Mouse (Mus musculus): ENCODE measurements around the gene Pglyrp3. TPM values are rescaled to one million over a fixed set of nuclear protein-coding genes. Genes with fewer than 3 reads are reported as not detected.
"Not testable (repeated sequence)": the region's sequence is repeated elsewhere in the genome, so short reads cannot be mapped to it uniquely, and the experiment has no call there.

Pglyrp3 gene
- not detected in 2 replicates for total RNA-seq (2021)
- long read RNA-seq: 0 reads

DNA sequence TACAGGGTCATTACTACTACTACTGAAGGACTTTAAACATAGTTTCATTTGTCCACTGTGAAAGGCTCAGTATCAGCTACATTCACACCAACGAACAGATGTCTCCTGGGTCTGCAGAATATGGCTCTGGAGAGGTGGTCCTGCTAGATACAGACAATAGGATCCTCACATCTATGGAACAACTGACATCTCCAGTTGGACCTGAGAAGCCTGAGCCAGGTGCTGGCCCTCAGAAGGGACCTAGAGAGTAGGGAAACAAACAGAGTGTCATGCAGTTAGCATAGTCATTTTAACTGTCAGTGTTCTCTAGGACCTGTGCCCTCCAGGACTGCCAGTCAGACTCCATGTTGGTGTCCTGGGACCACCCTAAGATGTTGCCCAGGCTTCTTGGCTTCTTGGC lies at the start of gene Pglyrp3:
Pglyrp3 (plus strand) TSS at position 301 of the 400 bp plus-strand sequence.
- DNase-seq: no peak

DNA sequence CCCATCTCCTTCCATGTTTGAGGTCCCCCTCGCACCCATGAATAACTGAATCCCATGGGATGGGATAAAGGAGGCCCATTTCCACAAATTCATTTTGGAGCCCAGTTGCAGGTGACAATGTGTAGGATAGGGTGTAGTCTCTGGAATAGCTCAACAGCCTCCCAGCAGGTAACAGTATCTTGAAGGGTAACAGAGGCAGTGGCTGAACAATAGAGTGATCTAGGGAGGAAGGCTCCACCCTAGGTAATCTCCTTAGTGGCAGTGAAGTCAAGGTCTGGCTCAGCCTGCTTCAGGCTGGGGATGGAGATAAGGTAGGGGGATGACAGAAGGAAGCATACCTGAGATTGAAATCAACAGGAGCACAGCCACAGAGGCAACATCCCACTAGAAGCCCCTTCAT lies 3.4 kb upstream of the Pglyrp3 start:
- DNase-seq: no peak

DNA sequence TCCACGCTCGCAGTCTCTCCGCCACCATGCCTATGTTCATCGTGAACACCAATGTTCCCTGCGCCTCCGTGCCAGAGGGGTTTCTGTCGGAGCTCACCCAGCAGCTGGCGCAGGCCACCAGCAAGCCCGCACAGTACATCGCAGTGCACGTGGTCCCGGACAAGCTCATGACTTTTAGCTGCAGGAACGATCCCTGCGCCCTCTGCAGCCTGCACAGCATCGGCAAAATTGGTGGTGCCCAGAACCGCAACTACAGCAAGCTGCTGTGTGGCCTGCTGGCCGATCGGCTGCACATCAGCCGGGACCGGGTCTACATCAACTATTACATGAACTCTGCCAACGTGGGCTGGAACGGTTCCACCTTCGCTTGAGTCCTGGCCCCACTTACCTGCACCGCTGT lies 10.2 kb downstream of the Pglyrp3 start:
- DNase-seq: not testable (repeated sequence)

DNA sequence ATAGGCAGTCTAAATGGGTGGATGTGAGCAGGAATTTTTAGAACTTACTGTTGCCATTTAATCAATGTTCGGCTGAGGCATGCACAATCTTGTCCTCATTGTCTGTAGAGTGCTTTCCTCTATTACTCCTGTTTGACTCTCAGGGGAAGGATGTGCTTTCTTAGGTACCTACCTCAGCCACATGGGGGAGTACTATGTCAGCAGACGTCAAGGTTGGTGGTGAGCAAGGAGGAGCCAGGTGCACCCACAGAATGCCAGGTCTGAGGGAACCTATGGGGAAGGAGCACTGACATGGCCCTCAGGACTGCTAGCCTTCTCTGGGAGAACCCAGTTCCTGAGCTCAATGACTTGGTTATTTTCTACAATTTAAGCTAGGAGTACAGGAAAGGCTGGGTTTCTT lies 18.8 kb downstream of the Pglyrp3 start:
- DNase-seq: no peak

DNA sequence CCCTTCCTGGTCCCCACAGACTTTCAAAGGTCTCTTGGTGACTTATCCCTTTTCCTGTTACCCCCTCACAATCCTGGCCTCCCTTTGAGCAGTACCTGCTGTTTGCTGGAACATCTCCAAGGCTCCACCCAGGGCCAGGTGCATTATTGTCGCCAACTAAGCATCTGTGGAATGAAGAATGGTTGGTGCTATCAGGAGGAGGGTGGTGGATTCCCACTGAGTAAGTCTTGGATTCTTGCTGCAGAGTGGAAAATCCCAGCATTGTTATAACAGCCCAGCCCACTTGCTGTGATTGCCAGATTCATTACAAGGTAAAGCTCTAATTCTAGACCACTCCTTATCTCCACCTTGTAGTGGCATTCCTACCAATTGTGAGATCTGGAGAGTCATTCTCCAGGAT lies 19.5 kb downstream of the Pglyrp3 start:
- no peak for DNase-seq

DNA sequence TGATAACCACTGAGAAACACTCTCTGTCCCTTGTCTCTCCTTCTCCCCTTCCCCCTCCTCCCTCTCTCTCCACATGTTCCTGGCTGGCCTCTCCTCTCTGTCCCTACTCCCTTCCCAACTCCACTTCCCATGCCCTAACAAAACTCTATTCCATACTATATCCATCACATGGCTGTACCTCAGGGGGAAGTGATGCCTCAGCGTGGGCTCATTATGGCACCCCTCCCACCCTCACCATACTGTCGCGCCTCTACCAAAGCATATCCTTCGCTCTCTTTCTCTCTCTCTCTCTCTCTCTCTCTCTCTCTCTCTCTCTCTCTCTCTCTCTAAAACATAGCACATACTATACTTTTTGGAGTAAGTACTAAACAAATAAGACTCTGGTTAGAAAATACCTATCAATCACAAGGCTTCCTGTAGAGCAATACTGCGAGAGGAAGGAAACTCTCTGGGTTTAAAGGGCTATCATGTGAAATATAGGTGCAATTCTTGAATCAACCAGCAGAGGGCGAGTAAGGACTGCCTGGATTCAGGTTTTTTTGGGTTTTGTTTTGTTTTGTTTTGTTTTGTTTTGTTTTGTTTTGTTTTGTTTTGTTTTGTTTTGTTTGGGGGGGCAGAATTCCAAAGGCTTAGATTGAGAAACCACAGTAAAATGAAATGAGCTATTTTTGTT lies 36.1 kb downstream of the Pglyrp3 start:
- DNase-seq: no peak

DNA sequence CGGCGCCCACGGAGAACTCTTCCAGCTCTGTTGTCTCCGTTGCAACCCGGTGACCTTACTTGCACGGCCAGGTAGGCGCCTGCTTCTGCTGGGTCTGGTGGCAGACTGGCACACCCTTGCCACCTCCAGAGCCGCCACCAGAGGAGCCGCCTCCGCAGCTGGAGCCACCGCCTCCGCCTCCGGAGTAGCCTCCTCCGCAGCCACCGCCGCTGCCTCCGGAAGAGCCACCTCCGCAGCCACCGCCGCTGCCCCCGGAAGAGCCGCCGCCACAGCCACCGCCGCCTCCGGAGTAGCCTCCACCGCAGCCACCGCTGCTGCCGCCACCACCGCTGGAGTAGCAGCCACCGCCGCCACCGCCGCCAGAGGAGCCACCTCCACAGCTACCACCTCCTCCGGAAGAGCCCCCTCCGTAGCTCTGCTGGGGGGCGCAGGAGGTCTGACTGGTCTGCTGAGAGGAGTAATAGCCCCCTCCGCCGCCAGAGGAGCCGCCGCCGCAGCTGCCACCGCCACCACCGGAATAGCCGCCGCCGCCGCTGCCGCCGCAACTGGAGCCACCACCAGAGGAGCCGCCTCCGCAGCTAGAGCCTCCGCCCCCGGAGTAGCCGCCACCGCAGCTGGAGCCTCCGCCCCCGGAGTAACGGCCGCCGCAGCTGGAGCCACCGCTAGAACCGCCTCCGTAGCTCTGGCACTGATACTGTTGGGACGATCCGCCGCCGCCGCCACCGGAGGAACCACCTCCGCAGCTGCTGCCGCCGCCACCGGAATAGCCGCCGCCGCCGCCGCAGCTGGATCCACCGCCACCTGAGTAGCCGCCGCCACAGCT lies 66.3 kb downstream of the Pglyrp3 start:
- DNase-seq: peak; percentile 82

Small RNAs within 50 kb of the gene (microRNA-seq; reads per million reads assigned to microRNA genes)
- gene Gm23697 (0 reads per million in 2 experiments), gene Gm25145 (0 reads per million in 2 experiments)

Other genes with a start within 250 kb of the Pglyrp3 start
- 0.18 and 0.52 TPM in 2 replicates for gene Lor, start 68.6 kb downstream of the Pglyrp3 start, total RNA-seq (2021)
- gene Prr9, start 109.4 kb downstream of the Pglyrp3 start, total RNA-seq (2021): not detected in 2 replicates
- not detected in 2 replicates for gene Lelp1, start 128.2 kb downstream of the Pglyrp3 start, total RNA-seq (2021)
- gene Sprr2a1, start 201.2 kb downstream of the Pglyrp3 start, total RNA-seq (2021): not detected in 2 replicates
- not detected in 2 replicates for gene Sprr2a2, start 201.3 kb downstream of the Pglyrp3 start, total RNA-seq (2021)

Data from adrenal gland, postnatal 25 days (tissue).